Mouse (Mus musculus) olfactory bulb, adult 2 months (tissue): ENCODE measurements at regions not wholly inside any gene's neighbourhood (a gene's known extent, or its start where the extent isn't known, plus 50 kb on each side); places are given as distances from the start of the nearest gene placed in this dataset.

Source experiments
- H3K27ac ChIP-seq: fragments of 200-500 bp; 2 replicates; pipeline ENCODE4 v1.5.1; 2012; ENCODE audit warnings: low read depth, low read length; ENCODE audit not compliant: insufficient read depth
- H3K4me1 ChIP-seq: fragments of 200-500 bp; 2 replicates; pipeline ENCODE4 v1.6.1; 2012; ENCODE audit warnings: low read length; ENCODE audit not compliant: control insufficient read depth, insufficient read depth
- H3K4me3 ChIP-seq: fragments of 200-500 bp; 2 replicates; pipeline ENCODE4 v1.5.1; 2012; ENCODE audit warnings: mild to moderate bottlenecking, low read depth, low read length, moderate library complexity; ENCODE audit not compliant: insufficient read depth
- CTCF ChIP-seq: fragments of 200-500 bp; IDR thresholded peaks from 2 replicates; pipeline ENCODE4 v1.5.1; 2012; ENCODE audit warnings: low read depth, mild to moderate bottlenecking, low read length, moderate library complexity; ENCODE audit not compliant: insufficient read depth
- POLR2A ChIP-seq: fragments of 200-500 bp; IDR thresholded peaks from 2 replicates; pipeline ENCODE4 v1.6.1; 2012; ENCODE audit warnings: mild to moderate bottlenecking, low read depth, low read length, moderate library complexity; ENCODE audit not compliant: insufficient read depth
- WGBS: fragments of 180-500 bp; shearing (Covaris S2); methylation state at CpG from one replicate; pipeline ENCODE4 v1.1.7; 2018; 5-methylcytosine and 5-hydroxymethylcytosine counted together

- Histone ChIP-seq H3K4me1 (no peaks in the 10 kb centered on the region), H3K27ac (no peak overlapping the region), H3K4me3 (no peak overlapping the region)
- TF ChIP-seq POLR2A: no peak
- TF ChIP-seq CTCF: no peak
- WGBS: 26% methylated on average over 1 of the region's 1 CpGs
These were observed 1085.0 kb downstream of the Car8 start for GRCm38 (mm10) chr4:7153835-7154234.

- no peak overlapping the region for H3K4me3 ChIP-seq
- no peak overlapping the region for H3K27ac ChIP-seq
- TF ChIP-seq POLR2A: no peak
- no peak for TF ChIP-seq CTCF
- no peaks in the 10 kb centered on the region for H3K4me1 ChIP-seq
- 60% methylated on average over 2 of the region's 2 CpGs for WGBS
These were observed 1093.1 kb downstream of the Car8 start for GRCm38 (mm10) chr4:7145756-7146155.

GRCm38 (mm10) chr4:7144215-7144614, 1094.6 kb downstream of the Car8 start:
- H3K4me3 ChIP-seq: no peak overlapping the region
- H3K4me1 ChIP-seq: no peaks in the 10 kb centered on the region
- no peak for TF ChIP-seq CTCF
- TF ChIP-seq POLR2A: no peak
- no peak overlapping the region for H3K27ac ChIP-seq

GRCm38 (mm10) chr4:7143676-7144075, 1095.2 kb downstream of the Car8 start:
- Histone ChIP-seq H3K4me1 (no peaks in the 10 kb centered on the region), H3K4me3 (no peak overlapping the region), H3K27ac (no peak overlapping the region)
- TF ChIP-seq CTCF: no peak
- no peak for TF ChIP-seq POLR2A
- WGBS: 94% methylated on average over 2 of the region's 2 CpGs

GRCm38 (mm10) chr4:7142781-7143180, 1096.1 kb downstream of the Car8 start:
- Histone ChIP-seq H3K4me1 (no peaks in the 10 kb centered on the region), H3K4me3 (no peak overlapping the region), H3K27ac (no peak overlapping the region)
- no peak for TF ChIP-seq CTCF
- no peak for TF ChIP-seq POLR2A
- WGBS: 87% methylated on average over 6 of the region's 6 CpGs

- 48% methylated on average over 4 of the region's 4 CpGs for WGBS
- TF ChIP-seq CTCF (no peak), POLR2A (no peak)
- no peaks in the 10 kb centered on the region for H3K4me1 ChIP-seq
- H3K27ac ChIP-seq: no peak overlapping the region
- H3K4me3 ChIP-seq: no peak overlapping the region
These were observed 1126.7 kb downstream of the Car8 start for GRCm38 (mm10) chr4:7112159-7112558.

- no peak overlapping the region for H3K4me3 ChIP-seq
- TF ChIP-seq CTCF (no peak), POLR2A (no peak)
- H3K4me1 ChIP-seq: no peaks in the 10 kb centered on the region
- H3K27ac ChIP-seq: no peak overlapping the region
- 92% methylated on average over 7 of the region's 7 CpGs for WGBS
These were observed 1145.9 kb downstream of the Car8 start for GRCm38 (mm10) chr4:7092957-7093356.

- Histone ChIP-seq H3K4me1 (no peaks in the 10 kb centered on the region), H3K4me3 (no peak overlapping the region), H3K27ac (no peak overlapping the region)
- no peak for TF ChIP-seq CTCF
- TF ChIP-seq POLR2A: no peak
These were observed 1147.5 kb downstream of the Car8 start for GRCm38 (mm10) chr4:7091201-7091814.
